Mouse (Mus musculus) adrenal gland, postnatal 4 days (tissue): ENCODE measurements at regions not wholly inside any gene's neighbourhood (a gene's known extent, or its start where the extent isn't known, plus 50 kb on each side); places are given as distances from the start of the nearest gene placed in this dataset.

ENCODE experiments used
- DNase-seq, 2 experiments: peaks; one replicate each; pipeline ENCODE4 v3.0.0; 2021 to 2022; ENCODE audit warnings: low spot score in 2 of 2, mixed read lengths in 2 of 2

GRCm38 (mm10) chr16:95929700-95930435, 60.9 kb downstream of the Psmg1 start:
- no peak for DNase-seq

- DNase-seq = no peak
These were observed 62.2 kb downstream of the Psmg1 start for GRCm38 (mm10) chr16:95928290-95929260.

GRCm38 (mm10) chr16:95926558-95926957, 64.2 kb downstream of the Psmg1 start:
- no peak for DNase-seq

- no peak for DNase-seq
These were observed 66.0 kb downstream of the Psmg1 start for GRCm38 (mm10) chr16:95924716-95925115.

GRCm38 (mm10) chr16:95923991-95924390, 66.8 kb downstream of the Psmg1 start:
- DNase-seq = no peak

- DNase-seq = no peak
These were observed 68.3 kb downstream of the Psmg1 start for GRCm38 (mm10) chr16:95922369-95922934.

- no peak for DNase-seq
These were observed 69.6 kb downstream of the Psmg1 start for GRCm38 (mm10) chr16:95921169-95921568.

GRCm38 (mm10) chr16:95918651-95919425, 71.9 kb downstream of the Psmg1 start:
- DNase-seq = no peak

- DNase-seq = no peak
These were observed 72.9 kb downstream of the Psmg1 start for GRCm38 (mm10) chr16:95917635-95918407.

- no peak for DNase-seq
These were observed 76.9 kb downstream of the Psmg1 start for GRCm38 (mm10) chr16:95913879-95914278.

GRCm38 (mm10) chr16:95904531-95905165, 86.1 kb downstream of the Psmg1 start:
- peak in 1 of 2 experiments; percentile 1 for DNase-seq

- DNase-seq = no peak
These were observed 87.3 kb downstream of the Psmg1 start for GRCm38 (mm10) chr16:95903383-95903913.

- no peak for DNase-seq
These were observed 88.6 kb downstream of the Psmg1 start for GRCm38 (mm10) chr16:95902177-95902576.

- DNase-seq = no peak
These were observed 89.4 kb downstream of the Psmg1 start for GRCm38 (mm10) chr16:95901388-95901787.

GRCm38 (mm10) chr16:95900181-95900580, 90.6 kb downstream of the Psmg1 start:
- DNase-seq = no peak

GRCm38 (mm10) chr16:95899672-95900071, 91.1 kb downstream of the Psmg1 start:
- DNase-seq = no peak

- no peak for DNase-seq
These were observed 92.9 kb downstream of the Psmg1 start for GRCm38 (mm10) chr16:95897843-95898242.

GRCm38 (mm10) chr16:95896126-95896525, 94.6 kb downstream of the Psmg1 start:
- DNase-seq = no peak

GRCm38 (mm10) chr16:95893534-95894290, 97.0 kb downstream of the Psmg1 start:
- no peak for DNase-seq
